Mouse (Mus musculus): ENCODE data around the gene Shmt2.
A peak's percentile ranks its signal among the peaks of the same experiment; 100 is the strongest.

Gene Shmt2

GRCm38 (mm10) chr10:127522088-127522581 is at the start of gene Shmt2:
Gene Shmt2, minus strand, starts transcription at chr10:127522444.
- no peak for DNase-seq (ENCODE audit: low read depth in 1 of 2, low spot score in 2 of 2)

GRCm38 (mm10) chr10:127570937-127571641 is 48.8 kb upstream of the Shmt2 start:
- no peak for DNase-seq (ENCODE audit: low read depth in 1 of 2, low spot score in 2 of 2)

- no peak for DNase-seq (ENCODE audit: low read depth in 1 of 2, low spot score in 2 of 2)
Observed at GRCm38 (mm10) chr10:127570384-127570783, 48.1 kb upstream of the Shmt2 start.

- DNase-seq (ENCODE audit: low read depth in 1 of 2, low spot score in 2 of 2) = peak; percentile 28 to 51
Observed at GRCm38 (mm10) chr10:127569450-127569849, 47.2 kb upstream of the Shmt2 start.

- no peak for DNase-seq (ENCODE audit: low read depth in 1 of 2, low spot score in 2 of 2)
Observed at GRCm38 (mm10) chr10:127566553-127567326, 44.5 kb upstream of the Shmt2 start.

- DNase-seq (ENCODE audit: low read depth in 1 of 2, low spot score in 2 of 2) = no peak
Observed at GRCm38 (mm10) chr10:127564301-127564700, 42.1 kb upstream of the Shmt2 start.

- no peak for DNase-seq (ENCODE audit: low read depth in 1 of 2, low spot score in 2 of 2)
Observed at GRCm38 (mm10) chr10:127563840-127564239, 41.6 kb upstream of the Shmt2 start.

GRCm38 (mm10) chr10:127561145-127561544 is 38.9 kb upstream of the Shmt2 start:
- DNase-seq (ENCODE audit: low read depth in 1 of 2, low spot score in 2 of 2) = no peak

GRCm38 (mm10) chr10:127557397-127557796 is 35.2 kb upstream of the Shmt2 start:
- DNase-seq (ENCODE audit: low read depth in 1 of 2, low spot score in 2 of 2) = no peak

- DNase-seq (ENCODE audit: low read depth in 1 of 2, low spot score in 2 of 2) = no peak
Observed at GRCm38 (mm10) chr10:127555703-127556102, 33.5 kb upstream of the Shmt2 start.

- no peak for DNase-seq (ENCODE audit: low read depth in 1 of 2, low spot score in 2 of 2)
Observed at GRCm38 (mm10) chr10:127549892-127550291, 27.6 kb upstream of the Shmt2 start.

- no peak for DNase-seq (ENCODE audit: low read depth in 1 of 2, low spot score in 2 of 2)
Observed at GRCm38 (mm10) chr10:127548236-127548635, 26.0 kb upstream of the Shmt2 start.

- DNase-seq (ENCODE audit: low read depth in 1 of 2, low spot score in 2 of 2) = no peak
Observed at GRCm38 (mm10) chr10:127546505-127546904, 24.3 kb upstream of the Shmt2 start.

- DNase-seq (ENCODE audit: low read depth in 1 of 2, low spot score in 2 of 2) = no peak
Observed at GRCm38 (mm10) chr10:127544375-127544774, 22.1 kb upstream of the Shmt2 start.

- no peak for DNase-seq (ENCODE audit: low read depth in 1 of 2, low spot score in 2 of 2)
Observed at GRCm38 (mm10) chr10:127543916-127544315, 21.7 kb upstream of the Shmt2 start.

GRCm38 (mm10) chr10:127542720-127543119 is 20.5 kb upstream of the Shmt2 start:
- no peak for DNase-seq (ENCODE audit: low read depth in 1 of 2, low spot score in 2 of 2)

- no peak for DNase-seq (ENCODE audit: low read depth in 1 of 2, low spot score in 2 of 2)
Observed at GRCm38 (mm10) chr10:127542084-127542483, 19.8 kb upstream of the Shmt2 start.

GRCm38 (mm10) chr10:127541510-127541909 is 19.3 kb upstream of the Shmt2 start:
- no peak for DNase-seq (ENCODE audit: low read depth in 1 of 2, low spot score in 2 of 2)

- DNase-seq (ENCODE audit: low read depth in 1 of 2, low spot score in 2 of 2) = peak; percentile 21 to 58
Observed at GRCm38 (mm10) chr10:127537854-127538583, 15.8 kb upstream of the Shmt2 start.

GRCm38 (mm10) chr10:127536586-127537314 is 14.5 kb upstream of the Shmt2 start:
- DNase-seq (ENCODE audit: low read depth in 1 of 2, low spot score in 2 of 2) = no peak

GRCm38 (mm10) chr10:127534929-127535384 is 12.7 kb upstream of the Shmt2 start:
- DNase-seq (ENCODE audit: low read depth in 1 of 2, low spot score in 2 of 2) = no peak
